Mouse (Mus musculus): ENCODE measurements around the gene Prkg2.

Prkg2 gene

DNA sequence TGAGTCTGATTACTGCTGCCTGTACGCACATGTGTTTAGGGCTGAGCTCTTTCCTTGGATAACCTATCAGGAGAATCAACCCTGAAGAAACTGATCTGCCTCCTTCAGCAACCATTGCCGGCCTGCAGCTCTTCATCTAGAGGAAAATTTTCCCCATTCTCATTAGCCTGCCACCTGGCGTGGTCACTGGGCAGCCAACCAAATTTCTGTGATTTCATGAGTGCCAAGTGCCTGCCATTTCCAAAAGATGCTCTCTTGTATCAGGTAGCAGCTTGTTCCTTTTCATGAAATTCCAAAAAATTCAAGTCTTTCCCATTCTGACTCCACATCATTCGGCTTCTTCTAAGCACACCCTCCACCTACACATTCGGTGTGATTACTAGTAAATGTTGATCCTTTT, 136.2 kb downstream of the Prkg2 start:
- no peak for DNase-seq (ENCODE audit: low spot score in 2 of 2)

GRCm38 (mm10) chr5:98897946-98898345, 139.2 kb downstream of the Prkg2 start:
- no peak for DNase-seq (ENCODE audit: low spot score in 2 of 2)

DNA sequence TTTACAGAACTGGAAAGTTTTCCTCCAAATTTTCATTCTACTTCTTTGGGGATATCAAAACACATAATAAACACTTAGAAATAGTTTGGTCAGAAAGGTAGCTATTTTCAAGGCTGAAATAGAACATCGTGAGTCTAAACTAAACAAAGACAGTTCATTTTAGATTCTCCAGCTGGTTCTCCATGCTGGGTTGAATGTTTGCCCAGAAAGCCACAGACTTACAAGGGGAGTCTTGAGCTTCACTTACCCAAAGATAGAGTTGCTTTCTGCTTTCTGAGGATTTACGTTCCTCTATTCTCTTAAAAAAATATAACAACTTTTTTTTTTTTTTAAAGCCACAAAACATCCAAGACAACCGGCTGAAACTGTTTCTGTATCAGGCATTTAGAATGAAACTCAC, 142.9 kb downstream of the Prkg2 start:
- no peak for DNase-seq (ENCODE audit: low spot score in 2 of 2)

DNA sequence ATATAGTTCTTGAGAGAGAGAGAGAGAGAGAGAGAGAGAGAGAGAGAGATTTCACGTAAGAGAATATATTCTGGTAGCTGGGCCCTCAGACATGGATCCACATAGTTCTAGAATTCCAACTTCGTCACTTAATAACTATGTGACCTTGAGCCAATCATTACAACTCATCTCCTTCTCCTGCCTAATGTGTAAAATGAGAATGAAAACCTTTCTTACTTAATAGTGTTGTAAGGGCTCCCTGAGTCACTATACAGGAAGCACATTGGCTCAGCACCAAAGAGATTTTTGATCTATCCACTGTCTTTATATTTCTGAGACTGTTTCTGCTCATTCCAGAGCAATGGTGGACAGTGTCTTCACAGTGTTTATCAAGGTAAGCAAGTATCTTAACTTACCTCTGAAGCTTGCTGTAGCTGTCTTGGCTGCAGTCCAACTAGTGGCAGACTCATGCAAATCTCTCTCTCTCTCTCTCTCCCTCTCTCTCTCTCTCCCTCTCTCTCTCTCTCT, 146.6 kb downstream of the Prkg2 start:
- no peak for DNase-seq (ENCODE audit: low spot score in 2 of 2)

DNA sequence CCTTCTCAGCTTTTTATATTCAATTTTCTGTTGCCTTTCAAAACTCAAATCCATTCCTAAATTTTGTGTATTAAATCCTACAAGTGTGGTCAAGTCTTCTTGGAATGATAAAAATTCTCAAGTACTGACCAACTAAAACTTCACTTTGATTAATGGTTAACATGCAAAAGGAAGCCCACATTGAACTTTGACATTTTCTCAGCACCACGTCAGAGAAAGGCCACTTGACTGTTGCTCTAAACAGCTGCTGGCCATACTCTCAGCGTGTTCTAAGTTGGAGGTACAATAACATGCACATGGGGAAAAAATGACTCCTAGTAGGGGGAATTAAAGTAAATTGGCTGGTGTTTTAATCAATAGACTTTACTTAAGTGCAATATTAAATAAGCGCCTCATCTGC, 155.1 kb downstream of the Prkg2 start:
- no peak for DNase-seq (ENCODE audit: low spot score in 2 of 2)

All from frontal cortex, postnatal 25 days (tissue).